Mouse (Mus musculus) hematopoietic stem cell, adult 5-6 weeks (primary cell): Measurements from ENCODE around the gene Gm47959. TPM values are rescaled to one million over a fixed set of nuclear protein-coding genes. Genes with fewer than 3 reads are reported as not detected.

ENCODE experiments used
- ATAC-seq, 2 experiments: fragments of 125-278 bp in 1 of 2; replicated peaks in 1 of 2; 2 replicates each; pipeline ENCODE4 v1.8.0; 2016 to 2017; ENCODE audit warnings: inconsistent platforms in 2 of 2, mild to moderate bottlenecking in 2 of 2, moderate number of reproducible peaks in 2 of 2, low read depth in 1 of 2, moderate TSS enrichment in 1 of 2; ENCODE audit not compliant: low FRiP score in 2 of 2, poor library complexity in 2 of 2, severe bottlenecking in 2 of 2, insufficient read depth in 1 of 2, low TSS enrichment in 1 of 2
- total RNA-seq: library from RNA; stranded (forward); fragments of 172-1452, 232-1000 nt; gene quantifications from 2 replicates; pipeline ENCODE4 v1.2.3, GENCODE M21; 2017

Gm47959 gene
- total RNA-seq, 1 experiment from 2014 or later: not detected

DNA sequence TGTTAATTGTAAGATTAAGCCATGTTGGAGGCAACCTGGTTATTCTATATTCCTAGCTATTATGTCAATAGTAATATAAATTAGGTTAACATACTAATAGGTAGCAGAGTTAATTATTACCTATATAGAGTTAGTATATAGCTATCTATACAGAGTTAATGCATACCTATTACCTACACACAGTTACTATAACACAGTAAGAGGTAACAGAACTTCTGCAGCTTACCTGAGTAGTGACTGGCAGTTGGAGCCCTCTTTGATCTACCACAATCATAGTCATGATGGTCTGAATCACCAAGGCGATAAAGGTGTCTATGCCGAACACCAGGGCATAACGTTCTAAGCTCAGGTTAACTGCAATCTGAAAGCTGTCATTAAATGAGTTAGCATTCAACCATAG, 14.1 kb downstream of the Gm47959 start:
- no peak for ATAC-seq

DNA sequence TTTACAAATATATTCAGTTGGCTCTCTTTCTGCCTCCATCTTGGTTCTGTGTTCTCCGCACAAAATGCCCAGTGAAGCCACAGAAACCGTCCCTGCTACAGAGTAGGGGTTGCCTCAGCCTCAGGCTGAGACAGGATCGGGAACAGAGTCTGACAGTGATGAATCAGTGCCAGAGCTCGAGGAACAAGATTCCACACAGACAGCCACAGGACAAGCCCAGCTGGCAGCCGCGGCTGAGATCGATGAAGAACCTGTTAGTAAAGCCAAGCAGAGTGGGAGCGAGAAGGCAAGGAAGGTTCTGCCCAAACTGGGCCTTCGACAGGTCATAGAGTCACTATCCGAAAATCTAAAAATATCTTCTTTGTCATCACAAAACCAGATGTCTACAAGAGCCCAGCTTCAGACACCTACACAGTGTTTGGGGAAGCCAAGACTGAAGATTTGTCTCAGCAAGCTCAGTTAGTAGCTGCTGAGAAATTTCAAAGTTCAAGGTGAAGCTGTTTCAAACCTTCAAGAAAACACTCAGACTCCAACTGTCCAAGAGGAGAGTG, 15.1 kb downstream of the Gm47959 start:
- no peak for ATAC-seq

DNA sequence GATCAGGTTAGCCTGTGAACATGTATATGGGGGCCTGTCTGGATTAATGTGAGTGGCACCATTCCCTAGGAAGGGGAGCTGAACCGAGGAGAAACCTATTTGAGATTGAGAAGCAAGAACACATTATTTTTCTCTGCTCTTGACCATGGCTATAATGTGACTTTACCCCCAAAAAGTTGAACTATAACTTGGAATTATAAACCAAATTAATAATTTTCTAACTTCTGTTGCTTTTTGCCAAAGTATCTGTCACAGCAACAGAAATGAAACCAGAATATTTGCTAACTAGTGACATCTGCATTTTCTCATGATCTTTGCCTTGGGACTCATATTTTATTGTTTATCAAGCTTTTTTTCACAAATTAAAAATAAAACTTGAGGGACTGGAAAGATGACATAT, 16.2 kb downstream of the Gm47959 start:
- ATAC-seq: no peak

DNA sequence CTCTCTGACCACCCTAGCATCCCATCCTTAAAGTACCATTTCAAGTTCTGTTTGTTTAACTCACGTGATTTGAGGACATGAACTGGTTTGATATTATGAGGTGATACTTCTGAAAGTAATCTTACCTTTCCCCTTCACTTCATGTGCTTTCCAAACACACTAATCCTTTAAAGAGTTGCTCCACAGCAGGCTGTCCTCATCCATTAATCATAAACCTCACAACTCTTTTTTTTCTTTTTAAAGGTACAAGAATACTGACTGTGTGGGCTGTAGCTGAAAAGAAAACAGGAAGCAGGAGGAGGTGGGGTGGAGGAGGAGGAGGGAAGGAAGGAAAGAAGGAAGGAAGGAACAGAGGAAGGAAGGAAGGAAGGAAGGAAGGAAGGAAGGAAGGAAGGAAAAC, 31.6 kb downstream of the Gm47959 start:
- no peak for ATAC-seq

DNA sequence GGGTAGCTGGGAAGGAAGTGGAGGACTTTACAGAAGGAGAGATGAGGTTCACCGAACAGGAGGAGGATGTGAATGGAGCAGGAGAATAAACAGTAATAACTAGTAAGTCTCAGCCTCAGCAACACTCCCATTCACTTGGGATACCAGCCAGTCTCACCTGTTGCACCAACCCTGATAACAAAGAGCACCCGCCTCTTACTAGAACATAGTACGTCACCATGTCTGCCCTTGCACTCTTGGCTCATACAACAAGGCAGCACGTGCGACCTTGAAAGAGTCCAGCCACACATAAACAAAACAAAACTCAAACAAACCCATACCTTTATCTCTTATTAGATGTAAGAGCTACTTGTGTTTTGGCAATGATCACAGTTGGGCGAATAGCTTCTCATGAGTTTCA, 32.2 kb downstream of the Gm47959 start:
- no peak for ATAC-seq

DNA sequence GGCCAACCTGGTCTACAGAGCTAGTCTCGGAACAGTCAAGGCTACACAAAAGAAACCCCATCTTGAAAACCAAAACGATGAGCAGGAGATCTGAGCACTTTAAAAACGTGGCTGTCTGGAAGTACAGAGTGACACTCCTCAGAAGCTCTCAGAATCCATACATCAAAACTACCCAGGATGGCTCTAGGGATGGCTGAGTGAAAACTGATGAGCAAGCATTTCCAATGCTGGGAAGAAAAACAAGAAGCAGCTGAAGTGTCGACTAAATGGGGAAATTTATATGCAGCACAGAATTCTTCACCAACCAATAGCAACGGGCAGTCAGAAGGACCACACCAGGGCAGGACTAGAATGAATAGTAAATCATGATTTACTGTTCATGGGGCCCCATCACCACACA, 34.2 kb downstream of the Gm47959 start:
- ATAC-seq: no peak

DNA sequence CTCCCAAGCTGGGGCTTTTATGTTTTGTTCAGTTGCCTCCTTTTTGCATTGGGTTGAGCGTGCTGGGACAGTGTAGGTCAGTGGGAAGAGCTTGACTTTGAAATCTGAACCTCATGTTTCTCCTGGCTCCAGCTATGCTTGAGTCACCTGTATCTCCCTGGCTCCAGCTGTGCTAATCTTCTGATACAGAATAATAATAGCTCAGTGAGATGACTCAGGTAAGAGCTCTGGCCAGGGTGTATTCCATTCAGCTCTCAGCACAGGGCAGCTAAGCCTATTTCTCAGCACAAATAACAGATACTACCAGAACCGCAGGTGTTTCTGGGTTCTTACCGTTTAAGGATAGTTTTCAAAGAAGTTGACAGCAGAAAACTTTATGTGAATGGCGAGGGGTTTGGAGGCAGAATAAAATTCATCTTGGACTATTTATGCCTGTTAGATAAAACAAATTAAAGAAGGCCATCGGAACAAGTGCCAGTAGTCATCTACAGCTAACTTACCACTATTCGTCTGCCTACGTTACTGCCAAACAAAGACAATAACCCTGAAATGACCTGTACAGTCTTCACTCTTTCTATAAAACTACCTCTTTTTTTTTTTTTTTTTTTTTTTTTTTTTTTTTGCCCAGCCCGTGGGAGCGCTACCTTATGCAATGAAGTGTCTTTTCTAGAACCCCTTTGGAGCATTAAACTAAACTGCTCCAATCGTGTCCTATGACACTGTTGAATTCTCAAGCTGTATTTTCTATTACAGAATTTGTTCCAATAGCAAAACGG, 36.7 kb downstream of the Gm47959 start:
- ATAC-seq: no peak

DNA sequence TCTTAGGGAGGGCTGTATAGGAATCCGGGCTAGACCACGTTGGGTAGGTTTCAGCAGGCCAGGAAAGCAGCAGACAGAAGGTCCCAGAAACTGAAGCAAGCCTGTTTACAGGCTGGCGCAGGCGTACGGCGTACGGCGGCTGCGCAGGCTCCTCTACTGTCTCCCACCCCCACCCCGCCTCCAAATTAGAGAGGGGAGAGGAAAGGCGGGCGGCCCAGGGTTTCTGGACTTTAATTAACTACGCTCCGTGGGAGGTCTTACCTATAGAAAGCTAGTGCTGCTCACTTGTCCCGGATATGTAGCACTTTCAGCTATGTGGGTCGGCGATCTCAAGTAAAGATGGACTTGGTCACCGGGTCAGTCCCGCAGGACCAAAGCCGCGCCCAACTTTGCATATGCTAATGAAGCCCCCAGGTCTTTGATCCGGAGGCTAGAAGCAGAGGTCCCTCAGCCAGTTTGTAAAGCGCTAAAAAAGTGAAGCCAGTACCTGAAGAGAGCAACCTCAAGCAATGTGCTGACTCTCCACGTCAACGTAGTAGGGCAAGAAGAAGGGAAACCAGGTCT, 37.8 kb downstream of the Gm47959 start, which contains the start of gene Slc19a3:
TSS of gene Slc19a3 (minus strand) at position 340 of the 564 bp plus-strand sequence.
- peak; percentile 79 to 90 for ATAC-seq

DNA sequence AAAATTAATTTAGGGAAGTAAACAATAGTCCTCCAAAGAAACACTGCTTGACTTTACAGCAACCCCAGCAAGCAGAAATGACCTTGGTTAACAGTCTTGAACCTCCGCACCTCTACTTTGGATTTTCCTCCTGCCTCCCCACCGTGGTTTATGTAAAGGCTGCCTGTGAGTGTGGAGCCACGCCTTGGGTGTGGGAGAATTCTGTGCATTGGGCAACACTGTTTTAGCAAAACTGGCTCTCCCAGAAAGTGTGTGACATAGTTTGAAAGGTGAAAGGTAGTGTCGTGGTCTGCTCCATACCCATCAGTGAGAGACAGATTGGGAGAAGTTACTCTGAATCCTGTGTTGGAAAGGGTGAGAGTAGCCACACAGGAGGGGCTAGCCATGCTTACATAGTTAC, 38.7 kb downstream of the Gm47959 start:
- ATAC-seq: no peak

DNA sequence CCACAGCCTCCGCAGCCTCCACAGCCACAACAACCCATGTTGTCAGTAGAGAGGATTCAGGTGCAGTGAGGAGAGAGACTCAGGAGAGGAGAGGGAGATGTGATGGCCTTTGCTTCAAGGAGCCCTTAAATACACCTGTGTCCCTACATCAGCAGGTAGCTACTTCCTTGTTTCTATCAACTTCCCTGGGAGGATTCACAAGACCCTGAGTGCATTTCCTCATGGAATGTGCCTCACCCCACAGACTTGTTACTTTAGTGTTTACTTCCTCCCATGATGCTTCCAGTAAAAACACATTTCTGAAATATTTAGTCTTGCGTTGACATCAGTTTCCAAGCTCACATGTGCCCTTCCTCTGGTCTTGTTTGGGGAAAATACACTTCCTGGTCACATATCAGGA, 42.0 kb downstream of the Gm47959 start, which contains the start of gene Krtap28-10:
TSS of gene Krtap28-10 (minus strand) at position 101 of the 400 bp plus-strand sequence.
- ATAC-seq: no peak

DNA sequence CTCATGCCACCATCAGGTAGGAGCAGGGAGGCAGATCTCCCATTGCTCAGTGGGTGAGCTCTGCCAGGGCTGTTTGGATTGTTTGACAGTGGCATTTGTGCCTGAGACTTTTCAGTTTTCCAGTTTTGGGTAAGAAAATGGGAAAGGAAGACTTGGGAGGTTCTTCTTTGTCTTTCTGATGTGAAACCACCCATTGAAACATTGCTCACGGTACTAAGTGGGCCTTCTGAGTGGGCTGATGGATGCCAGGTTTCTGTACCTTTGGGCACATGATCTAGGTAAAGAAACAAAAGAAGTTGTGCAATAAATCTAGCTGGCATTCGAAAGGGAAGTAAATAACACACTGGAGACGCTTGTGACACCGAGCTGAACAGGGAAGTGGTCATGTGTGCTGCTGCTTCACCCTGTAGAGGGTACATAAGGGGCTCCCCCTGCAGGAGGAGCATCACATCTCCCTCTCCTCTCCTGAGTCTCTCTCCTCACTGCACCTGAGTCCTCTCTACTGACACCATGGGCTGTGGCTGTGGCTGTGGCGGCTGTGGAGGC, 44.6 kb downstream of the Gm47959 start, which contains the start of gene Gm47969:
TSS of gene Gm47969 (plus strand) at position 51 of the 546 bp plus-strand sequence.
- peak; percentile 73 to 76 for ATAC-seq

Other genes with a start within 250 kb of the Gm47959 start
- not detected in 2 replicates for gene Tm4sf20, start 232.1 kb upstream of the Gm47959 start, total RNA-seq
- not detected in 2 replicates for gene Gm47791, start 229.3 kb upstream of the Gm47959 start, total RNA-seq
- 36.5 and 37.6 TPM in 2 replicates for gene Agfg1, start 161.1 kb upstream of the Gm47959 start, total RNA-seq
- not detected in 2 replicates for gene A030005L19Rik, start 87.2 kb upstream of the Gm47959 start, total RNA-seq
- gene A030014E15Rik, start 75.6 kb upstream of the Gm47959 start, total RNA-seq: not detected in 2 replicates
- gene Gm6217, start 69.1 kb upstream of the Gm47959 start, total RNA-seq: not detected in 2 replicates
- gene A030003K21Rik, start 57.2 kb upstream of the Gm47959 start, total RNA-seq: not detected in 2 replicates
- gene Gm7544, start 44.5 kb upstream of the Gm47959 start, total RNA-seq: not detected in 2 replicates
- gene Gm47955, start 40.3 kb upstream of the Gm47959 start, total RNA-seq: not detected in 2 replicates
- gene Slc19a3, start 37.9 kb downstream of the Gm47959 start, total RNA-seq: 0.38 and 0.79 TPM in 2 replicates
- not detected in 2 replicates for gene Krtap28-10, start 41.9 kb downstream of the Gm47959 start, total RNA-seq
- not detected in 2 replicates for gene Gm47969, start 44.4 kb downstream of the Gm47959 start, total RNA-seq
- not detected in 2 replicates for gene A030005K14Rik, start 58.8 kb downstream of the Gm47959 start, total RNA-seq
- gene Krtap28-13, start 60.4 kb downstream of the Gm47959 start, total RNA-seq: not detected in 2 replicates
- gene Ccl20, start 116.2 kb downstream of the Gm47959 start, total RNA-seq: not detected in 2 replicates
- gene Daw1, start 159.2 kb downstream of the Gm47959 start, total RNA-seq: not detected in 2 replicates